Mouse (Mus musculus) liver, embryonic 12.5 days (tissue): ENCODE measurements around the gene Zfp386. TPM values are rescaled to one million over a fixed set of nuclear protein-coding genes. Genes with fewer than 3 reads are reported as not detected.

Source experiments
- ATAC-seq: fragments of 200-750 bp; cut with Nextera tagmentation; 2 replicates; pipeline ENCODE4 v1.8.0; 2017; ENCODE audit warnings: moderate number of reproducible peaks, mild to moderate bottlenecking, moderate library complexity
- H3K27ac ChIP-seq: fragments of 300-500 bp; sonication (generic); 2 replicates; pipeline ENCODE4 v1.5.1; 2016; ENCODE audit warnings: mild to moderate bottlenecking
- H3K27me3 ChIP-seq: fragments of 300-500 bp; sonication (generic); replicated peaks from 2 replicates; pipeline ENCODE4 v1.6.1; 2016; ENCODE audit warnings: mild to moderate bottlenecking, moderate library complexity
- H3K36me3 ChIP-seq: fragments of 300-500 bp; sonication (generic); 2 replicates; pipeline ENCODE4 v1.6.1; 2016; ENCODE audit warnings: mild to moderate bottlenecking, moderate library complexity
- H3K4me1 ChIP-seq: fragments of 300-500 bp; sonication (generic); 2 replicates; pipeline ENCODE4 v1.6.1; 2016
- H3K4me2 ChIP-seq: fragments of 300-500 bp; sonication (generic); 2 replicates; pipeline ENCODE4 v1.6.1; 2016; ENCODE audit warnings: mild to moderate bottlenecking, moderate library complexity
- H3K4me3 ChIP-seq: fragments of 300-500 bp; sonication (generic); 2 replicates; pipeline ENCODE4 v1.5.1; 2016; ENCODE audit warnings: mild to moderate bottlenecking, moderate library complexity
- H3K9ac ChIP-seq: fragments of 300-500 bp; sonication (generic); 2 replicates; pipeline ENCODE4 v1.6.1; 2016; ENCODE audit warnings: mild to moderate bottlenecking, moderate library complexity
- H3K9me3 ChIP-seq: fragments of 300-500 bp; sonication (generic); replicated peaks from 2 replicates; pipeline ENCODE4 v1.6.1; 2016; ENCODE audit warnings: mild to moderate bottlenecking, moderate library complexity
- WGBS: fragments of 180-500 bp; shearing (Covaris S2); methylation state at CpG from one replicate; pipeline ENCODE4 v1.1.7; 2016; ENCODE audit not compliant: insufficient replicate concordance; 5-methylcytosine and 5-hydroxymethylcytosine counted together
- polyA plus RNA-seq: library from polyadenylated mRNA; unstranded; fragments of >200 nt; fragmentation: Nextera tagmentation; extraction: Ambion mirVana; gene quantifications from 2 replicates; pipeline ENCODE4 v1.2.1, GENCODE M21; 2016

Zfp386 gene
- polyA plus RNA-seq, 1 experiment from 2014 or later: 8.7 TPM

DNA sequence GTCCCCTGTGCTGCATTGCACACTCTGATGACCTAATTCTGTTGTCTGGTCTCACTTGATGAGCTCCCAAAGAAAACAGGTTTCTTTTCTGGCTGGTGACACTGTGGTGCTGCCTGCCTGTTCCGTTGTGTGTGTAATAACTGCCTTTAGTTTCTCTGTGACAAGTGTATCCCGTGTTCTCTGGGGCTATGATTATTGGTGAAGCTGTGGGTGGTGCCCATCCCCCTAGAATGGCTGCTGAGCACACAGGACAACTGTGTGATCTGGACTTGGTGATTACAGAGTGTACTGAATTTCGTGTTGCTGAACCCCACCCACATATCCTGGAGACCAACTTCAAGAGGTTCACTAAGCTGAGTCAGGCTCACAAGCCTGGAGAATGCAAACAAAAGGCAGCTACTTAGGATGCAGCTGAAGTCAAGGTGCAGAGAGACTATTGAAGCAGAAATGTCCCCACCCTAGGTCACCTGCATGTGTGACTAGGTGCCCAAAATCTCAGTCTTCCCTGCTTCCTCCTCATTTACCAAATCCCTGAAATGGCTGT, 48.9 kb downstream of the Zfp386 start:
- H3K4me3 ChIP-seq: no peak overlapping the region
- no peaks in the 10 kb centered on the region for H3K27me3 ChIP-seq
- no peak overlapping the region for H3K4me2 ChIP-seq
- H3K27ac ChIP-seq: no peak overlapping the region
- 43% methylated on average over 3 of the region's 3 CpGs for WGBS
- no peak overlapping the region for H3K9ac ChIP-seq
- no peaks in the 10 kb centered on the region for H3K36me3 ChIP-seq
- H3K9me3 ChIP-seq: no peaks in the 10 kb centered on the region
- H3K4me1 ChIP-seq: no peaks in the 10 kb centered on the region
- no peak for ATAC-seq

DNA sequence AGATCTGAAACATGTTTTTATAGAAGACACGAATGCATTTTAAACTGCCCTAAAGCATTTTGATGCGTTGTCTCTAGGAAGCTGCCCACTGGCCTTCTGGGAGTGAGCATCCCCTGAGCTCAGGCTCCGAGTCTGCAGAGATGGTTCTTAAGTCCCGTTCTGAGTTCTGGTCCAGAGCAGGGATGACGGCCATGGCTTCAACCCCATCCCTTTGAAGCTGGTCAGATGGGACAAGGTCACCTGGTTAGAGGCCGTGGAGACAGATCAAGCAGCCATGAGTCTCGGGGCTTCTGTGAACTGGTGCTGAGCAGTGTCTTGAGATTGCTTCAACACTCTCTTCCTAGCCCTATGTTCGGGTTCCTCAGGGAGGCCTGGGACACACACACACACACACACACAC, 49.6 kb downstream of the Zfp386 start:
- WGBS: 71% methylated on average over 8 of the region's 8 CpGs
- H3K4me3 ChIP-seq: no peak overlapping the region
- H3K27ac ChIP-seq: no peak overlapping the region
- no peak overlapping the region for H3K9ac ChIP-seq
- no peaks in the 10 kb centered on the region for H3K9me3 ChIP-seq
- no peaks in the 10 kb centered on the region for H3K4me1 ChIP-seq
- no peaks in the 10 kb centered on the region for H3K27me3 ChIP-seq
- ATAC-seq: no peak
- no peak overlapping the region for H3K4me2 ChIP-seq
- H3K36me3 ChIP-seq: no peaks in the 10 kb centered on the region

DNA sequence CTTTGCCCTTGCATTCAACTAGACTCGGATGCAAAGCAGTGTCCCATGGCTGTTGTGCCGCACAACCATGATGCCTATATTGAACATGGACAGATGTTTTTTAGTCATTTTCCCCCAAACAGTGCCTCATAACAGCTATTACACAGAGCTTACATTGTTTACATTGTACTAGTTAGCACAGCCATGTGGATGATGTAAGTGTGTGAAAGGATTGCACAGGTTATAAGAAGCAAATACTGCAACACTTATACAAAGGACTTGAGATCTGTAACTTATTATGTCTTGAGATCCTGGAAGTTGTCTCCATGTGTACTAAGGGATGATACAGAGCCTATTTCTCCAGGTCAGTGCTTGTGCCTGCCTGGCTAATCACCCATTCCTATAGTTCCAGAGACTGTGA, 54.4 kb downstream of the Zfp386 start:
- Histone ChIP-seq H3K27ac (no peak overlapping the region), H3K4me1 (no peaks in the 10 kb centered on the region), H3K9ac (no peak overlapping the region), H3K9me3 (no peaks in the 10 kb centered on the region), H3K4me2 (no peak overlapping the region), H3K36me3 (no peaks in the 10 kb centered on the region), H3K4me3 (no peak overlapping the region), H3K27me3 (no peaks in the 10 kb centered on the region)
- 59% methylated on average over 2 of the region's 2 CpGs for WGBS
- no peak for ATAC-seq

DNA sequence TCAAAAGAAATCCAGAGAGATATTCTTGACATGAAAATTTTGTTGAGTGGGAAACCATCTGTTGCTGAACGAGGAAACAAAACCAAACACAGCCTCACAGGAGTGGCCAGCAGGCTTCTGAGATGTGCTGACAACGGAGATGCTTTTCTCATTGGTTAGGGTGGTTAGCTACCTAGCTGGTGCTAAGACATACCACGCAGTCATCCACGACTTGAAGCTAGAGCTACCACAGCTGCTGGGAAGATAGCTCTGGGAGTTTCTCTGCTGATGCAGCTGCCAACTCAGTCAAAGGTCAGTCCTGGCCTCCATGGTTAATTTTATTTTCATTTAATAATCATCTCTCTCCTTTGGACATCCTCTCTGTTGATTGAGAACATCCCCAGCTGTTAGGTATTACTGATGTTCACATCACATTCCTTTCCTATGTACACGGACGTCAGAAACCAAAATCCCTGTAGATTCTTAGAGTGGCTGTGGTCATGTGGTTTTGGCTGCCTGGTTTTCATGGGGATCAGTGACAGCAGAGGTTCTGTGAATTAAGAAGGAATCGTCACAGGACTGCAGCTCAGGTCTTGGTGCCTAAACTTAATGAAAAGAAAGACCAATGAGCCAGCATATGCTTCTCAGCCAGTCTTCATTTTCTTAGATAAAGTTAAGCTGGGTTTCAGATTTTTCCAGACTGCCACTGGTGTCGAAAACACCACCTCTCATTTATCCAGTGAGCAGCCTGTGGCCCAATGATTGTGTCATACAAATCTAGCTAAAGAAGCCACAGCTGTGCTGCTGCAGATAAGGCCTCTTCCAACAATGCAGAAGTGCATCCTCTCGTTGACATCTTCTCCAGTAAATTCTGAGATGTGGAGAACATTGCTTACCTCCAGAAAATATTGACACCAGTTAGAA, 62.2 kb downstream of the Zfp386 start:
- no peaks in the 10 kb centered on the region for H3K4me1 ChIP-seq
- 56% methylated on average over 9 of the region's 9 CpGs for WGBS

DNA sequence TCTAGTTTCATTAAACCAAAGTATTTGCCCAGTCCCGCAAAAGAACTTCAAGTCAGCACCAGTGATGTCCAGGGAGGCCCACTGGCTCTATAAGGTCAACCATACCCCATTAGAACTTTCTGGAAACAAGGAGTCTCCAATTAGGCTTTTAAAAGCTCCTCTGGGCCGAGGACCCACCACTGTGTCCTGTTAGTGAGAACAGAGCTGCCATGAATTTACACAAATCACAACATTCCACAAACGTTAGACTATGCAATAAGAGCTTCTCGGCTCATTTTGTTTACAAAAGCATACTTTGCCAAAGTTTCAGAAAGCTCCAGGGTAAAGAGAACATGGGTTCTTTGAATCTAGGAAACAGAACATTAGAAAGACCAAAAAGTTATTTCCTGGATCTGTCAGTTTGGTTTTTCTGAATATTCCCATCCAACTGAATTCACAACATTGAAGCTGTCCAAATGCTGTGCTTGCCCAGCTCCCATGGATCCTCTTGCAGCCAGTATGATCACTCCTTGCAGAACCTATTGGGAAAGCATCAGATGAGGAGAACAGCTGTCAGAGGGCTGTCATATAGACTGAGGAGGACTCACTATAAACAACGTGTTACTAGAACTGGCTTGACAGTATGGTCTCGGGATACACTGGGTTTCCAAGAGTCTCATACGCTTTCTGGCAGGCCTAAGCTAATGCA, 63.6 kb downstream of the Zfp386 start:
- no peak for ATAC-seq
- Histone ChIP-seq H3K4me2 (no peak overlapping the region), H3K27me3 (no peaks in the 10 kb centered on the region), H3K36me3 (no peaks in the 10 kb centered on the region), H3K4me3 (no peak overlapping the region), H3K27ac (no peak overlapping the region), H3K4me1 (no peaks in the 10 kb centered on the region), H3K9me3 (no peaks in the 10 kb centered on the region), H3K9ac (no peak overlapping the region)
- WGBS: 60% methylated on average over 7 of the region's 7 CpGs

More for the DNA sequence above, 62.2 kb downstream of the Zfp386 start:
- ATAC-seq: no peak
- H3K4me2 ChIP-seq: no peak overlapping the region
- H3K36me3 ChIP-seq: no peaks in the 10 kb centered on the region
- no peaks in the 10 kb centered on the region for H3K9me3 ChIP-seq
- no peak overlapping the region for H3K27ac ChIP-seq
- no peak overlapping the region for H3K4me3 ChIP-seq
- H3K27me3 ChIP-seq: no peaks in the 10 kb centered on the region
- H3K9ac ChIP-seq: no peak overlapping the region

Other genes starting within 250 kb of the Zfp386 start
- 0.27 and 0.38 TPM in 2 replicates for gene Vipr2, start 30.0 kb downstream of the Zfp386 start, polyA plus RNA-seq
- 5.3 and 5.9 TPM in 2 replicates for gene Wdr60, start 215.3 kb downstream of the Zfp386 start, polyA plus RNA-seq
- gene Gm11027, start 227.7 kb downstream of the Zfp386 start, polyA plus RNA-seq: not detected in 2 replicates
- gene Esyt2, start 233.5 kb downstream of the Zfp386 start, polyA plus RNA-seq: 16.2 and 17.3 TPM in 2 replicates